Mouse (Mus musculus) inflammation-experienced regulatory T-cells, adult 16 weeks (primary cell): ENCODE data around the gene Haspin. TPM values are rescaled to one million over a fixed set of nuclear protein-coding genes. Genes with fewer than 3 reads are reported as not detected.

Experiments
- polyA plus RNA-seq: library from polyadenylated mRNA; unstranded; fragments of 100-300 nt; shearing (Covaris generic); gene quantifications from one replicate; pipeline ENCODE4 v1.2.1, GENCODE M21; 2017

The Haspin gene
- 6.5 TPM for polyA plus RNA-seq

DNA sequence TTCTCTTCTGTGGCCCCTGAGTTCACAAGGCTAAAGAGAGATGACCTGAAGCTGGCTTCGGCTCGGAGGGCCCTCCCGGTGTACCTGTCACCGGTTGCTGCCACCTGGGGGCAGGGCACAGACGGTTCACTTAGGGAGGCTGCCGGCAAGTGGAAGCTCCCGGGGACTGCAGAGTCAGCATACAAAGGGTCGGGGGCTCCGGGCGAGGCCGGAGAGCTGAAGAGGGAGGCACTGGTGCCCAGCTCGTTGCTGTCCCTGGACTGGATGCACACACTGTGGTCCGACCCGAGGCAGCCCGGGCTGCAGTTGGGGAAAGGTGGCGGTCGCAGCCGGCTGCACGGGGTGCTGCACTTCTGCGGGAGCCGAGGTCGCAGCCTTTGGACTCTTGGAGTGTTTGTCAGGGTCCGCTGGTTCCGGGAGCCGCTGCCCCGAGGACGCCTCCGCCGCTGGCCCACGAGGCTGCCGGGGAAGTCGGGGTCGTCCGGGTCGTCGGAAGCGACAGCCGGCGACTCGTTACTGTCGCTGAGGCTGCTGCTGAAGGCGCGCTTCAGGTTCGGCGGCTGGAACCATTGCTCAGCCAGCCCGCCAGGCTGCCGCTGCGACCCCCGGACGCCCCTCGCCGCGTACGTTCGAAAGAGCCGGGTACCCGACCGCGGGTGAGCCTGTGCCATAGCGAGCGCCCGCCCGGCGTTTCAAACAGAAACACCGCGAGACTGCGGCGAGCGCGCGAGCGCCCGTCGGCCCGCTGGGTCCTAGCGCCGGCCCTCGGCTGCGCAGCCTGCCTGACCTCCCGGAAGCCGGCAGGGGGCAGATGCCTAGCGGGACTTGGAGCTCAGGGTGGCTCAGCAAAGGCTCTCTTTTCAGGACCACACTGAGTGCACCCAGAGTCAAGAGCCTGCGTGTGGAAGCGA is at the start of gene Haspin:
Haspin (minus strand) TSS at position 704 of the 911 bp plus-strand sequence.

DNA sequence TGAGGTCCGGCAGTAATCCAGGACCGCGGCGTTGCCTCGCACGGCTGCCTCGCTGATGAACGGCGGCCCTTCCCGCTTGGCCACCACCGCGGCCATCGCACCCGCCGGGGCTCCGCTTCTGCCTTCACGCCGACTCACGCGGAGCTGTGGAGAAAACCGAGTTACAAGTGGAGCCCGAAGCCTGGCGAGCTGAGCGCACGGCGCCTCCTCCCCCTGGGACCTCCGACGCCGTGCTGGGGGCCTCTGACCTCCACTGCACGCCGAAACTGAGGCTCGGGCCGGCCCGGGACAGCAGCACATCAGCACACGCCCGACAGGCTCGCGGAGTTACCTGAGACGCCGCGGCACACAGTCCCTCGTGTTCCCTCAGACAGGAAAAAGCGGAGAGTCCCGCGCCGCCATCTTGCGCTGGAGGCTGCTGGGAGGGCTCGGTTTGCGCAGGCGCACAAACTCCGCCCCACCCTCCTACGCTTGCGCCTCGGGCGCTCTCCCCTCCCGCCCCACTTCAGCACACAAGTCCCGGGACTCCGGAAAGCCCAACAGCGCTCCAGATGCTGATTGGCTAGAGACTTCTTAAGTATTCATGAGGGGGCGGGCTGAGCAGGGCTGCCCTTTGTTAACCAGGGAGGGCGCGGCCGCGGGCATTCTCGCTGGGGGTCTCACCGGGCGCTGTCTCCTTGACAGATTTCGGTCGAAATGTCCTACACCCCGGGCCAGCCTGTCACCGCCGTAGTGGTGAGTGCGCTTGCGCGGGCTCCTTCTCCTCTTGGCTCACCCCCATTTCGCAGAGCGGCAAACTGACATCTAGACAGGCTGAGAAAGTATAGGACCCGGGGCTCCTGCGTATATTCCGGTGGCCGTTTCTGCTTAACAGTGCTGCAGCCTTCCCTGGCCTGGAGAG is 38.8 kb upstream of the Haspin start, which contains the start of the genes Emc6 and Tax1bp3:
Emc6 (minus strand) TSS at position 430 of the 901 bp plus-strand sequence.
Tax1bp3 (plus strand) TSS at position 476 of the 901 bp plus-strand sequence.

DNA sequence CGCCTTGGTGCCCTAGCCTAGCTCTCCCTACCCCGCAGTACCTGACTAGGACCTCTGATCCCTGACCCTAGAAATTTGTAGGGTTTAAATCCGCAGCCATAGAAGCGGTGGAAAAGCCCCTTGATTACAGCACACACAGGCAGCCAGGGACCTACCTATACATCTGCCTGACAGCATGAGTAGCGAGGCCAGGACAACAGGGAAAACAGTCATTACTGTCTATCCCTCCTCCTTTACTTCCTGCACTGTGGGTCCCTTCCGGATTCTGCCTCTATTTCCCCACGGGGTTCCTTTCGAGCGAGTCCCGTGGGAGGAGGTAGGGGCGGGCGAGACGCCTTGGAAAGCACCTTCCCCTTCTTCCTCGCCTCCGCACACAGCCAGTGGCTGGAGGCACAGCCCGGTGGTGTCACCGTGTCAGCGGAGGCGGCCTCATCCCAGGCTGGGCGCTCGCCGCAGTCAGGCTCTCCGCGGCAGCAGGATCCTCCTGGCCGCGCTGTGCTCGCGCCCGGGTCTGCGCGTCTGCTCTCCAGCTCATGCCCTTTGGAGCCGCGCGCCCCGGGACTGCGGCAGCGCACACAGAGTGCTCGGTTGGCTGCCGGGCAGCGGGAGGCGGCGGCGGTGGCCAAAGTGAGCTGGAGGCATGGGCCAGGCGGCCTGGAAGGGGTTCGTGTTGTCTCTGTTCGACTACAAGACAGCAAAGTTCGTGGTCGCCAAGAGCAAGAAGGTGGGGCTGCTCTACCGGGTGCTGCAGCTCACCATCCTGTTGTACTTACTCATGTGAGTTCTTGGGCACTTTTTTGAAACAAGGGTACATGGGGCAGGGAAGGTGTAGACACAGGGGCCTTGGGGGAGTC is 22.1 kb upstream of the Haspin start, which contains the start of gene P2rx5:
P2rx5 (plus strand) TSS at position 465 of the 854 bp plus-strand sequence.

DNA sequence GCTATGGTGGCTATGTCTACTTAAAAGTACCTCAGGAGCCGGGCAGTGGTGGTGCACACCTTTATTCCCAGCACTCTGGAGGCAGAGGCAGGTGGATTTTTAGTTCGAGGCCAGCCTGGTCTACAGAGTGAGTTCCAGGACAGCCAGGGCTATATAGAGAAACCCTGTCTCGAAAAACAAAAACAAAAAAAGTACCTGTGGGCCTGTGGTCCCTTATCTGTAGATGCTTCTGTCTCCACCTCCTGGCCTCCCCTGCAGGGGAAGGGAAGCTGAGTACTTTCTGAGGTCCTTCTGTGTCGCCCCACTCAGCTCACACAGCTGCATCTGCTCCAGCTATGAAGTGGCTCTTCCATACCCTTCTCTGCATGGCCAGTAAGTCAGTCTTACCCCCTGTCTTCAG is 47.8 kb downstream of the Haspin start, which contains the start of gene Itgae:
Itgae (plus strand) TSS at position 301 of the 400 bp plus-strand sequence.

Other genes with a start within 250 kb of the Haspin start
- gene Atp2a3, start 177.1 kb downstream of the Haspin start, polyA plus RNA-seq = 310 TPM
- 0.24 TPM for gene P2rx1, start 139.2 kb downstream of the Haspin start, polyA plus RNA-seq
- 15.4 TPM for gene Camkk1, start 119.3 kb downstream of the Haspin start, polyA plus RNA-seq
- gene Ncbp3, start 90.5 kb downstream of the Haspin start, polyA plus RNA-seq = 17.2 TPM
- 95.2 TPM for gene Itgae, start 47.7 kb downstream of the Haspin start, polyA plus RNA-seq
- gene P2rx5, start 22.1 kb upstream of the Haspin start, polyA plus RNA-seq = 0.16 TPM
- 55.7 TPM for gene Emc6, start 38.7 kb upstream of the Haspin start, polyA plus RNA-seq
- 35.5 TPM for gene Tax1bp3, start 38.8 kb upstream of the Haspin start, polyA plus RNA-seq
- gene Ctns, start 60.7 kb upstream of the Haspin start, polyA plus RNA-seq = 16.1 TPM
- gene Shpk, start 61.2 kb upstream of the Haspin start, polyA plus RNA-seq = 10.6 TPM
- gene Trpv1, start 96.0 kb upstream of the Haspin start, polyA plus RNA-seq = not detected
- not detected for gene Trpv3, start 129.1 kb upstream of the Haspin start, polyA plus RNA-seq
- not detected for gene Aspa, start 191.3 kb upstream of the Haspin start, polyA plus RNA-seq
- not detected for gene Gm49340, start 191.4 kb upstream of the Haspin start, polyA plus RNA-seq
- not detected for gene Spata22, start 191.4 kb upstream of the Haspin start, polyA plus RNA-seq
- gene Olfr20, start 212.5 kb upstream of the Haspin start, polyA plus RNA-seq = not detected
- gene Olfr376, start 233.0 kb upstream of the Haspin start, polyA plus RNA-seq = not detected